Mouse (Mus musculus) embryonic stem cell, embryonic (primary cell): ENCODE measurements around the gene C1qtnf5.

Experiments
- CTCF ChIA-PET, 4 experiments: fragments of 300-600 bp in 2 of 4; fragments of 350-600 bp in 2 of 4; sonication (Branson Sonifier 250); formaldehyde crosslinking; loops; one replicate each; lab custom pipeline; 2022; ENCODE audit warnings: inconsistent platforms in 2 of 4; lab: Charles Lee
- POLR2A ChIA-PET, 4 experiments: fragments of 300-600 bp in 2 of 4; fragments of 350-600 bp in 2 of 4; sonication (Branson Sonifier 250); formaldehyde crosslinking; loops; one replicate each; lab custom pipeline; 2022; ENCODE audit warnings: antibody characterized with exemption in 4 of 4, inconsistent platforms in 1 of 4; lab: Charles Lee

Gene C1qtnf5

GRCm38 (mm10) chr9:44107110-44107509 lies at the start of gene C1qtnf5:
Gene C1qtnf5 (plus strand): TSS chr9:44107245.
- ChIA-PET POLR2A (interaction anchor here in 2 of 4 experiments (0.6 to 1.6 kb wide), 8 partner anchors 9 to 1856 kb away, joined by 3 to 6 read pairs (median 4); partner anchors contain the start of genes Abcg4 (in 1 of the 2) and H2afx (in 1 of the 2)), CTCF (interaction anchor here (0.5 to 5.6 kb wide), 15 partner anchors 9 to 325 kb away, joined by 3 to 27 read pairs (median 4); no protein-coding TSS in a partner anchor)

- CTCF ChIA-PET: interaction anchor here in 1 of 4 experiments (2.7 kb wide), 1 partner anchor 74 kb away, joined by 7 read pairs; no protein-coding TSS in a partner anchor
- POLR2A ChIA-PET: interaction anchor here in 1 of 4 experiments (1.4 kb wide), 1 partner anchor 11 kb away, joined by 3 read pairs; no protein-coding TSS in a partner anchor
Measured at GRCm38 (mm10) chr9:44058606-44059005, 48.4 kb upstream of the C1qtnf5 start.

GRCm38 (mm10) chr9:44065177-44065576 lies 41.9 kb upstream of the C1qtnf5 start:
- ChIA-PET POLR2A (interaction anchor here in 2 of 4 experiments (1.5 to 3.2 kb wide), 5 partner anchors 10 to 80 kb away, joined by 3 to 12 read pairs (median 6); no protein-coding TSS in a partner anchor), CTCF (interaction anchor here (0.6 to 4.7 kb wide), 20 partner anchors 9 to 335 kb away, joined by 3 to 35 read pairs (median 5); no protein-coding TSS in a partner anchor)

GRCm38 (mm10) chr9:44066785-44067225 lies 40.2 kb upstream of the C1qtnf5 start, which contains the start of gene Usp2:
Gene Usp2 (plus strand): TSS chr9:44067021.
- ChIA-PET CTCF (interaction anchor here (0.6 to 4.7 kb wide), 33 partner anchors 9 to 898 kb away, joined by 3 to 35 read pairs (median 4); partner anchors contain the start of genes Nlrx1 (in 1 of the 4) and Ube4a (in 1 of the 4)), POLR2A (interaction anchor here in 3 of 4 experiments (0.6 to 3.2 kb wide), 20 partner anchors 10 to 343 kb away, joined by 3 to 12 read pairs (median 4); partner anchors contain the start of genes C2cd2l (in 1 of the 3), H2afx (in 1 of the 3) and Hyou1 (in 1 of the 3))

- CTCF ChIA-PET: interaction anchor here (0.6 to 4.7 kb wide), 36 partner anchors 9 to 898 kb away, joined by 3 to 35 read pairs (median 4); partner anchors contain the start of genes Nlrx1 (in 1 of the 4) and Ube4a (in 1 of the 4)
- POLR2A ChIA-PET: interaction anchor here (0.6 to 3.2 kb wide), 23 partner anchors 9 to 512 kb away, joined by 3 to 12 read pairs (median 3); partner anchors contain the start of genes H2afx (in 2 of the 4), C2cd2l (in 1 of the 4) and Hyou1 (in 1 of the 4)
Measured at GRCm38 (mm10) chr9:44067241-44067959, 39.6 kb upstream of the C1qtnf5 start.

- CTCF ChIA-PET: interaction anchor here (0.6 to 4.7 kb wide), 19 partner anchors 9 to 311 kb away, joined by 3 to 35 read pairs (median 4); partner anchors contain the start of gene Nlrx1 (in 1 of the 4)
Measured at GRCm38 (mm10) chr9:44067960-44068330, 39.1 kb upstream of the C1qtnf5 start.

GRCm38 (mm10) chr9:44069252-44069651 lies 37.8 kb upstream of the C1qtnf5 start:
- CTCF ChIA-PET: interaction anchor here in 3 of 4 experiments (0.6 to 2.8 kb wide), 7 partner anchors 8 to 258 kb away, joined by 3 to 12 read pairs (median 4); no protein-coding TSS in a partner anchor
- POLR2A ChIA-PET: interaction anchor here in 1 of 4 experiments (0.9 to 1.1 kb wide), 3 partner anchors 237 to 310 kb away, joined by 3 to 4 read pairs (median 3); partner anchors contain the start of genes Hinfp and Hmbs

More at GRCm38 (mm10) chr9:44067960-44068330, 39.1 kb upstream of the C1qtnf5 start:
- POLR2A ChIA-PET: interaction anchor here in 3 of 4 experiments (0.7 to 3.2 kb wide), 14 partner anchors 9 to 511 kb away, joined by 3 to 12 read pairs (median 4); partner anchors contain the start of genes H2afx (in 2 of the 3) and Hyou1 (in 1 of the 3)

- ChIA-PET POLR2A (interaction anchor here in 1 of 4 experiments (1.2 kb wide), 1 partner anchor 26 kb away, joined by 3 read pairs; no protein-coding TSS in a partner anchor), CTCF (interaction anchor here in 3 of 4 experiments (0.5 to 2.8 kb wide), 8 partner anchors 24 to 291 kb away, joined by 3 to 12 read pairs (median 5); partner anchors contain the start of gene Vps11 (in 1 of the 3))
Measured at GRCm38 (mm10) chr9:44070113-44070843, 36.8 kb upstream of the C1qtnf5 start.

- POLR2A ChIA-PET: interaction anchor here in 1 of 4 experiments (1.2 kb wide), 1 partner anchor 26 kb away, joined by 3 read pairs; no protein-coding TSS in a partner anchor
- CTCF ChIA-PET: interaction anchor here in 3 of 4 experiments (0.5 to 2.8 kb wide), 9 partner anchors 23 to 291 kb away, joined by 3 to 12 read pairs (median 5); partner anchors contain the start of gene Vps11 (in 1 of the 3)
Measured at GRCm38 (mm10) chr9:44070844-44071231, 36.2 kb upstream of the C1qtnf5 start.

GRCm38 (mm10) chr9:44071914-44072598 lies 35.0 kb upstream of the C1qtnf5 start:
- CTCF ChIA-PET: interaction anchor here (0.6 to 4.0 kb wide), 16 partner anchors 9 to 87 kb away, joined by 3 to 20 read pairs (median 4); no protein-coding TSS in a partner anchor
- POLR2A ChIA-PET: interaction anchor here in 2 of 4 experiments (0.7 to 1.4 kb wide), 6 partner anchors 12 to 262 kb away, joined by 3 to 5 read pairs (median 4); partner anchors contain the start of gene H2afx (in 1 of the 2)

- ChIA-PET CTCF (interaction anchor here (0.6 to 4.0 kb wide), 13 partner anchors 9 to 162 kb away, joined by 3 to 20 read pairs (median 4); no protein-coding TSS in a partner anchor), POLR2A (interaction anchor here in 2 of 4 experiments (0.8 to 1.4 kb wide), 5 partner anchors 11 to 262 kb away, joined by 3 to 5 read pairs (median 4); partner anchors contain the start of gene H2afx (in 1 of the 2))
Measured at GRCm38 (mm10) chr9:44072599-44072915, 34.5 kb upstream of the C1qtnf5 start.

- ChIA-PET POLR2A (interaction anchor here in 3 of 4 experiments (0.8 to 2.5 kb wide), 4 partner anchors 12 to 185 kb away, joined by 3 to 5 read pairs (median 4); no protein-coding TSS in a partner anchor), CTCF (interaction anchor here (0.6 to 5.5 kb wide), 13 partner anchors 8 to 716 kb away, joined by 3 to 97 read pairs (median 4); no protein-coding TSS in a partner anchor)
Measured at GRCm38 (mm10) chr9:44073115-44073514, 33.9 kb upstream of the C1qtnf5 start.

GRCm38 (mm10) chr9:44074395-44075275 lies 32.4 kb upstream of the C1qtnf5 start:
- POLR2A ChIA-PET: interaction anchor here in 3 of 4 experiments (0.5 to 2.5 kb wide), 11 partner anchors 9 to 798 kb away, joined by 3 to 8 read pairs (median 4); partner anchors contain the start of gene H2afx (in 1 of the 3)
- CTCF ChIA-PET: interaction anchor here (0.5 to 5.5 kb wide), 41 partner anchors 10 to 1759 kb away, joined by 3 to 97 read pairs (median 4); partner anchors contain the start of genes Foxr1 (in 1 of the 4), Gm49380 (in 1 of the 4), Nlrx1 (in 1 of the 4) and Rnf26 (in 1 of the 4)

- ChIA-PET CTCF (interaction anchor here (0.5 to 5.5 kb wide), 29 partner anchors 8 to 1760 kb away, joined by 3 to 97 read pairs (median 5); partner anchors contain the start of genes Gm49380 (in 1 of the 4), Nlrx1 (in 1 of the 4), Rnf26 (in 1 of the 4) and Thy1 (in 1 of the 4)), POLR2A (interaction anchor here in 2 of 4 experiments (0.5 to 2.5 kb wide), 10 partner anchors 8 to 259 kb away, joined by 3 to 17 read pairs (median 4); partner anchors contain the start of gene H2afx (in 1 of the 2))
Measured at GRCm38 (mm10) chr9:44075276-44075995, 31.6 kb upstream of the C1qtnf5 start.
